Mouse (Mus musculus): ENCODE results near the gene Tmem60. TPM values are rescaled to one million over a fixed set of nuclear protein-coding genes. Genes with fewer than 3 reads are reported as not detected.

Gene Tmem60
- polyA plus RNA-seq, 1 experiment from 2014 or later, result 56.1 TPM

DNA sequence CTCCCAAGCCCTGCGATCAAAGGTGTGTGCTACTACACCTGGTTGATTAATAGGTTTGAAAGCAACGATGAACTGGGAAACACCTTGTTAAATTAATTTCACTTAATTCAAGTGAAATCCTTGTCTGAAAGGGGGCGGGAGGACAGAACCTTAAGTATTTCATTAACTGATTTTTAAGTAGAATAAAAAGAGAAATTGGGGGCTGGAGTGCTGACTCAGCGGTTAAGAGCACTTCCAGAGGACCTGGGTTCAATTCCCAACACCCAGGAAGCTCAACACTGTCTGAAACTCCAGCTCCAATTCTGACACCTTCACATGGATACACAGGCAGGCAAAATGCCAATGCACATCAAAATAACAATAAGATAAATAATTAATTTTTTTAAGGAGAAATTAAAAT lies 37.0 kb downstream of the Tmem60 start:
- H3K4me2 ChIP-seq (replicated peaks), result no peak overlapping the region
- no peak overlapping the region for H3K9ac ChIP-seq (replicated peaks)
- 0 out of 2 replicates have a peak, but pooled peaks cover 4% of the 10 kb centered on the region for H3K4me1 ChIP-seq
- H3K9me3 ChIP-seq, result no peaks in the 10 kb centered on the region
- H3K36me3 ChIP-seq, result no peaks in the 10 kb centered on the region
- H3K4me3 ChIP-seq, result no peak overlapping the region
- 97% methylated on average over 4 of the region's 4 CpGs for WGBS
- H3K27me3 ChIP-seq, result no peaks in the 10 kb centered on the region
- ATAC-seq (ENCODE audit: low FRiP score, low read depth), result no peak
- no peak overlapping the region for H3K27ac ChIP-seq (replicated peaks)

DNA sequence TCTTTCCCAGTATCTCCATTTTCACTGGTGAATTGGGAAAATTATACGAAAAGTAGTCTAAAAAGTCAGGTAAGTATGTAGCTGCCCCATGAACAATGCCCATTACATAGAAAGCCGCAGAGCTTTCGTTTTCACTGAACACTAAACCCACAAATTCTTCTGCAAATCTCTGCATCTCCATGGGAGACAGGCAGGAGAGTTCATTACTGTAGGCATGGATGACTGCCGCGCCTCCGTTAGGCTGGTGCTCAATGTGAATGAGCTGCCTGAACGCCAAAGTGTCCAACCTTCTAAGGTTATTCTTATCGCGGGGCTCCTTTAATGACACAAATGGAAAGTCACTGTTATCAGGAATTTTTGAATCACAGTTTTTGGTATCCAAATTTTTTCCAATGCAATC lies 37.6 kb downstream of the Tmem60 start:
- Histone ChIP-seq H3K9ac (replicated peaks) (no peak overlapping the region), H3K4me2 (replicated peaks) (no peak overlapping the region), H3K27me3 (no peaks in the 10 kb centered on the region), H3K4me1 (0 out of 2 replicates have a peak, but pooled peaks cover 4% of the 10 kb centered on the region), H3K9me3 (no peaks in the 10 kb centered on the region), H3K4me3 (no peak overlapping the region), H3K36me3 (no peaks in the 10 kb centered on the region), H3K27ac (replicated peaks) (no peak overlapping the region)
- WGBS, result 76% methylated on average over 9 of the region's 9 CpGs
- no peak for ATAC-seq (ENCODE audit: low FRiP score, low read depth)

DNA sequence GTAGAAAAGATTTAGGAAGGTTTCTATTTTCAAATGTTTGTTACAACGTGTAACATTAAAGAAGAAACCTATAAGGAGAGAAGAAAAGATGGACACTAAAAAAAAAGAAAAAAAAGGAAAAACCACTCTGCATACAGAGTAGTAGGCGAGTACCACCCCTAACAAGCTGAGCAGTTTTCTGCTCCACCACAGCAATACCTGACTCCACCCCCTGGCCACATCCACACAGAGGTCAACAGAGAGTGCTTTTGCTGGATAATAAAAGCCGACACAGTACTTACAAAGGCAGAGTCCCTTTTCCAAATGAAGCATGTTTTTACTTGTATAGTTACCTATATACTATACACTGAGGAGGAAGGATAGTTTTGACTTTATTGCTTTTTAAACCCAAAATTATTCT lies 42.6 kb downstream of the Tmem60 start:
- H3K27ac ChIP-seq (replicated peaks), result no peak overlapping the region
- ATAC-seq (ENCODE audit: low FRiP score, low read depth), result no peak
- no peaks in the 10 kb centered on the region for H3K27me3 ChIP-seq
- no peak overlapping the region for H3K4me3 ChIP-seq
- H3K4me2 ChIP-seq (replicated peaks), result no peak overlapping the region
- H3K9me3 ChIP-seq, result no peaks in the 10 kb centered on the region
- WGBS, result 78% methylated on average over 3 of the region's 3 CpGs
- H3K4me1 ChIP-seq, result 0 out of 2 replicates have a peak, but pooled peaks cover 2% of the 10 kb centered on the region
- no peak overlapping the region for H3K9ac ChIP-seq (replicated peaks)
- no peaks in the 10 kb centered on the region; the same call in 1 of the 2 replicates for H3K36me3 ChIP-seq

DNA sequence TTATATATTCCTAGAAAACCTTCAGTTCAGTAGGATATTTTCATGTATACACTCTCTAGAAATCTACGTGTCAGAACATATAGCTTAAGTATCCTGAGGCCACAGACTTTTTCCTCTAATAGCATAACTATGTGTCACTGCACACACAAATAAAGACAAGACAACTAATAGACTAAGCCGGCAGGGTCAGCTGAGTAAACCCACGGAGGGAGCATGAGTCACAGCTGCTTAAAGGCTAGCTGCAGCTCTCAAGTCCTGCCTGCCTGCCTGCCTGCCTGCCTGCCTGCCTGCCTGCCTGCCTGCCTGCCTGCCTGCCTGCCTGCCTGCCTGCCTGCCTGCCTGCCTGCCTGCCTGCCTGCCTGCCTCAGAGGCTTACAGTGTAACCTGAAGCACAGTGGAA lies 43.5 kb downstream of the Tmem60 start:
- WGBS, result 77% methylated on average over 3 of the region's 3 CpGs
- Histone ChIP-seq H3K36me3 (no peaks in the 10 kb centered on the region; the same call in 1 of the 2 replicates), H3K27me3 (no peaks in the 10 kb centered on the region)

DNA sequence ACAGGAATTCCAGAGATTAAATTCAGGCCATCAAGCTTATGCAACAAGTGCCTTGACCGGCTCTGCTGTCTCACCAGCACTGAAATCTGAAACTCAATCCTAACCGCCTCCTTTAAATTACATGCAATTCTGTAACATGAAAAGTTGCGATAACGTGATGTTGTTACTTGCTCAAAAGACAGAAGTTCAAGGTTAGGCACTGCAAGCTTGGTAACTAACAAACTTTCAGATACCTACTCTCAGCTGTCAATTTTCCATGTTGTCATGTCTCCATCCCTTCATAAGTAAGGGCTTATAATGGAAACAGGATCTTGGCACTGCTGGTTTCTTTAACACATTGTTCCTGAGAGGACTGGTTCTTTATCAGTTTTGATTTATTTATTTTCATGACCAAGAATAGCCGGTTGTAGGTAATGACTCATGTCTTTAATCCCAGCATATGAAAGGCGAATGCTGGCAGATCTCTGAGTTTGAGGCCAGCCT lies 47.7 kb downstream of the Tmem60 start:
- no peak overlapping the region for H3K4me2 ChIP-seq (replicated peaks)
- 85% methylated on average over 6 of the region's 6 CpGs for WGBS
- no peaks in the 10 kb centered on the region; the same call in 1 of the 2 replicates for H3K36me3 ChIP-seq
- no peaks in the 10 kb centered on the region for H3K9me3 ChIP-seq
- H3K27me3 ChIP-seq, result no peaks in the 10 kb centered on the region
- no peak overlapping the region for H3K27ac ChIP-seq (replicated peaks)
- no peak overlapping the region for H3K4me3 ChIP-seq
- H3K4me1 ChIP-seq, result peaks cover 4% of the 10 kb centered on the region; the same call in 1 of the 2 replicates
- H3K9ac ChIP-seq (replicated peaks), result no peak overlapping the region
- no peak for ATAC-seq (ENCODE audit: low FRiP score, low read depth)

More for the DNA sequence above, 43.5 kb downstream of the Tmem60 start:
- Histone ChIP-seq H3K4me2 (replicated peaks) (no peak overlapping the region), H3K9ac (replicated peaks) (no peak overlapping the region), H3K9me3 (no peaks in the 10 kb centered on the region), H3K4me1 (peaks cover under 1% of the 10 kb centered on the region; the same call in 1 of the 2 replicates), H3K27ac (replicated peaks) (no peak overlapping the region), H3K4me3 (no peak overlapping the region)
- ATAC-seq (ENCODE audit: low FRiP score, low read depth), result no peak

DNA sequence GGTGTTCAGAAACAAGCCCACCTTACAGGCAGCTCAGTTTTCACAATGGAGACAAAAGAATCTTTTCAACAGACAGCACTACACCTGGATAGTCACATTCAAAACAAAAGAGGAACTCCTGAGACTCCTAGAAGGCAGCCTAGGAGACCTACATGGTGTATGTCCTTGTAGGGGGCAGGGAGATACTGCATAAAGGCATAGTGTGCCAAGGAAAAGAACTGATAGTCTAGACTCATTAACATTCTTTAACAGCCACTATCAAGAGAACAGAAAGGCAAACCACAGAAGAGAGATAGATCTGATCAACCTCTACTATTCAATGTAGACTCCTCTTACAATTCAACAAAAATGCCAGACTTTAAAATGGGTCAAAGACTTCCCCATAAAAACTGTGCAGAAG lies 48.4 kb downstream of the Tmem60 start:
- Histone ChIP-seq H3K4me1 (peaks cover 4% of the 10 kb centered on the region; the same call in 1 of the 2 replicates), H3K27ac (replicated peaks) (no peak overlapping the region), H3K27me3 (no peaks in the 10 kb centered on the region), H3K4me3 (no peak overlapping the region), H3K36me3 (no peaks in the 10 kb centered on the region; the same call in 1 of the 2 replicates), H3K4me2 (replicated peaks) (no peak overlapping the region), H3K9ac (replicated peaks) (no peak overlapping the region), H3K9me3 (no peaks in the 10 kb centered on the region)
- no peak for ATAC-seq (ENCODE audit: low FRiP score, low read depth)

DNA sequence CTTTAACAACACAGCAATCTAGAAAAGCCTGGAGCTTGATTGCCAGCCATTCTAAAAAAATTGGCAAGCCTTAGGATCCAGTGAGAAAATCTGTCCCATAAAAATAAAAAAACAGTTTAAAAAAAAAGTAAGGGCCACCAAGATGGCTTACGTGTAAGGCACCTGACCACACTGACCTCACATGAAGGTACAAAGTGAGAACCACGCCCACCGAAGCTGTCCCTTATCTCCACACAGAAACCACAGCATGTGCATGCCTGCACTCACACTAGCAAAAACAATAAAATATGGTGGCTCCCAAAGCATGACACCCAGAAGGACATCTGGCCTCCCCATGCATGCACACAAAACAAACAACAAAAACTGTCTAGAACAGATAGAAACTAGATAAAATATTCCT lies 49.3 kb downstream of the Tmem60 start:
- ATAC-seq (ENCODE audit: low FRiP score, low read depth), result no peak
- no peaks in the 10 kb centered on the region for H3K9me3 ChIP-seq
- 94% methylated on average over 3 of the region's 3 CpGs for WGBS

DNA sequence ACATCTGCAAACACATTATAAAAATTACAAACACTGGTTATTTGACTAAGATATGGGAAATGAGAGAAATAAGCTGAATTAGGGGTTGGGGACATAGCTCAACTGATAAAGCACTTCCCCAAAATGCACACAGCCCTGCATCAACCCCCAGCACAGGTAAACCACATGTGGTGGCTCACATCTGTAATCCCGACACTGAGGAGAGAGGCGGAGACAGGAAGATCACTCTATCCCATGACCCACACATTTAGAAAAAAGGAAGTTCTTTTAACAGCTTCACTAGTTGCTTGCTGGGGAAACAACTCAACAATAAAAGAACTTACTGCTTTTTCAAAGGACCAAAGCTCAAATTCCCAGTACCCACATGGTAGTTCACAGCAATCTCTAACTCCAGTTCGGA lies 50.6 kb downstream of the Tmem60 start:
- Histone ChIP-seq H3K27ac (replicated peaks) (no peak overlapping the region), H3K27me3 (no peaks in the 10 kb centered on the region), H3K36me3 (no peaks in the 10 kb centered on the region), H3K9me3 (no peaks in the 10 kb centered on the region), H3K9ac (replicated peaks) (no peak overlapping the region), H3K4me2 (replicated peaks) (no peak overlapping the region), H3K4me1 (peaks cover 4% of the 10 kb centered on the region; the same call in 1 of the 2 replicates), H3K4me3 (no peak overlapping the region)
- WGBS, result 96% methylated on average over 3 of the region's 3 CpGs
- ATAC-seq (ENCODE audit: low FRiP score, low read depth), result no peak

More for the DNA sequence above, 49.3 kb downstream of the Tmem60 start:
- Histone ChIP-seq H3K27ac (replicated peaks) (no peak overlapping the region), H3K4me1 (peaks cover 4% of the 10 kb centered on the region; the same call in 1 of the 2 replicates), H3K9ac (replicated peaks) (no peak overlapping the region), H3K4me3 (no peak overlapping the region), H3K4me2 (replicated peaks) (no peak overlapping the region), H3K27me3 (no peaks in the 10 kb centered on the region), H3K36me3 (no peaks in the 10 kb centered on the region)

DNA sequence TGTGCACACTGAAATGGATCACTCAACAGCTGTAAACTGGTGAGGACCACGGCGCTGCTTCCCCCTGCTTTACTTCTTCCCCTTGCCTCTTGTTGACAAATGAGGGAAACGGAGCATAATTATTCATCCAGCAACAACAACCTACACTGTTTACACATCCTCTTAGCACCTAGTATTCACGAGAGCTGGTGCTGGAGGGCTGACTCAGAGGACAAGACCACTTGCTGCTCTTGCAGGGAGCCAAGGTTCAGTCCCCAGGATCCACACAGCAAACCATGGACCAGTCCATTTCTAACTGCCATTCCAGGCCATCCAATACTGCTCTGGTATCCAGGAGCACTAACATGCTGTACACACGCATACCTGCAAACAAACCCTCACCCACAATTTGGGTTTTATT lies 53.9 kb downstream of the Tmem60 start:
- H3K4me3 ChIP-seq, result no peak overlapping the region
- no peaks in the 10 kb centered on the region for H3K9me3 ChIP-seq
- no peaks in the 10 kb centered on the region for H3K27me3 ChIP-seq
- H3K36me3 ChIP-seq, result no peaks in the 10 kb centered on the region
- no peak overlapping the region for H3K27ac ChIP-seq (replicated peaks)
- no peak for ATAC-seq (ENCODE audit: low FRiP score, low read depth)
- no peak overlapping the region for H3K9ac ChIP-seq (replicated peaks)
- no peaks in the 10 kb centered on the region for H3K4me1 ChIP-seq
- H3K4me2 ChIP-seq (replicated peaks), result no peak overlapping the region
- WGBS, result 83% methylated on average over 5 of the region's 5 CpGs

Other genes with a start within 250 kb of the Tmem60 start
- 22.2 and 25.2 TPM in 2 replicates for gene Phtf2, start 67 bp upstream of the Tmem60 start, polyA plus RNA-seq (2016; fragmentation: Nextera tagmentation; extraction: Ambion mirVana)
- gene Rsbn1l, start 74.2 kb downstream of the Tmem60 start, polyA plus RNA-seq (2016; fragmentation: Nextera tagmentation; extraction: Ambion mirVana), result 6.5 and 6.9 TPM in 2 replicates
- 30.9 and 31.3 TPM in 2 replicates for gene Ptpn12, start 173.7 kb downstream of the Tmem60 start, polyA plus RNA-seq (2016; fragmentation: Nextera tagmentation; extraction: Ambion mirVana)